Mouse (Mus musculus) pancreas, adult 10 weeks (tissue): ENCODE measurements around the gene Tspear. TPM values are rescaled to one million over a fixed set of nuclear protein-coding genes. Genes with fewer than 3 reads are reported as not detected.

Experiments
- polyA plus RNA-seq: library from polyadenylated mRNA; stranded (reverse); fragments of 350-450 nt; fragmentation: Illumina TruSeq; extraction: RNeasy Lipid Tissue Mini Kit (QIAGEN cat#74804); gene quantifications from one replicate; pipeline ENCODE4 v1.2.3, GENCODE M21; 2015; ENCODE audit warnings: low read depth, low replicate concordance; ENCODE audit not compliant: insufficient read depth

Gene Tspear
- polyA plus RNA-seq, 1 experiment from 2014 or later = not detected

DNA sequence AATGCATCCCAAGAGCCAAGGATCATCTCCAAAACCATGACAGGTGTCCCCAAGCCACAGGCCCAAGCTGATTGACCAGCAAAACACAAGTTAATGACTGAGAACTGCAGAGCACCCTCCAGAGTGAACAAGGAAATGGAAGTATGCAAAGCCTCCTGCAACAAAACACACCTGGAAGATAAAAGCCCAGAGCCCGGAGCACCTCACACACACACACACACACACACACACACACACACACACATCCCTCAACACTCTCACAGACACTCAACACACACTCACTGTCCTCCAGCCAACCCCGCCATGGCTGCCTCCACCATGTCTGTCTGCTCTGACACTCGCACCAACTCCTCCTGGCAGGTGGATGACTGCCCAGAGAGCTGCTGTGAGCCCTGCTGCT, 160.1 kb downstream of the Tspear start, which contains the start of gene Gm36176:
TSS of gene Gm36176 (plus strand) at position 301 of the 400 bp plus-strand sequence.

GRCm38 (mm10) chr10:77852559-77852958, 166.2 kb downstream of the Tspear start, which contains the start of gene Gm10318:
Gene Gm10318 (plus strand): TSS chr10:77852859.

DNA sequence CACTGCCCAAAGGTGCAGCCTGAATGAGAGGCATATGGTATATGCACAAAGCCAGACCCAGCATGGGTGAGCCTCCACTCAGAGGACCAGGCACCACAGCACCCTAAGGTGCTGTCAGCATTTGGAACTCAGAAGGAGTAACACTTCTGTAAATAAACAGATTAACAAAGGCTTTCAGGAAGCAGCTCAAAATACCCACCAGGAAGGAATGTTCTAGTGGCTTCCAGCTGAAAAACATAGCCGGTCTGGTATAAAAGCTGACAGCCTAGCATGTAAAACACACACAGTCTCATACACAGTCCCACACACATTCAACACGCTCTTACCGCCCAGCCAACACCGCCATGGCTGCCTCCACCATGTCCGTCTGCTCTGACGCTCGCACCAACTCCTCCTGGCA, 175.3 kb downstream of the Tspear start, which contains the start of gene Gm3285:
TSS of gene Gm3285 (plus strand) at position 301 of the 400 bp plus-strand sequence.

GRCm38 (mm10) chr10:77902211-77902893, 216.0 kb downstream of the Tspear start, which contains the start of gene Lrrc3:
Gene Lrrc3 (minus strand): TSS chr10:77902536.

Other genes starting within 250 kb of the Tspear start
- gene Fam207a, start 170.8 kb upstream of the Tspear start, polyA plus RNA-seq = 5.0 TPM
- gene Itgb2, start 156.3 kb upstream of the Tspear start, polyA plus RNA-seq = 2.8 TPM
- 43.2 TPM for gene Pttg1ip, start 104.8 kb upstream of the Tspear start, polyA plus RNA-seq
- gene Sumo3, start 80.5 kb upstream of the Tspear start, polyA plus RNA-seq = 25.0 TPM
- gene Gm49325, start 80.4 kb upstream of the Tspear start, polyA plus RNA-seq = not detected
- gene Ube2g2, start 64.3 kb upstream of the Tspear start, polyA plus RNA-seq = 14.4 TPM
- not detected for gene Gm19402, start 4.2 kb downstream of the Tspear start, polyA plus RNA-seq
- not detected for gene Gm9508, start 10.7 kb downstream of the Tspear start, polyA plus RNA-seq
- gene Gm10272, start 20.1 kb downstream of the Tspear start, polyA plus RNA-seq = not detected
- gene Gm10024, start 24.9 kb downstream of the Tspear start, polyA plus RNA-seq = not detected
- not detected for gene Gm10142, start 29.2 kb downstream of the Tspear start, polyA plus RNA-seq
- gene Krtap12-1, start 34.0 kb downstream of the Tspear start, polyA plus RNA-seq = not detected
- not detected for gene Gm10100, start 39.9 kb downstream of the Tspear start, polyA plus RNA-seq
- gene Gm18596, start 56.1 kb downstream of the Tspear start, polyA plus RNA-seq = not detected
- gene Gm9736, start 64.8 kb downstream of the Tspear start, polyA plus RNA-seq = not detected
- gene Gm3233, start 73.1 kb downstream of the Tspear start, polyA plus RNA-seq = not detected
- not detected for gene Gm3238, start 84.8 kb downstream of the Tspear start, polyA plus RNA-seq
- gene Gm7138, start 90.4 kb downstream of the Tspear start, polyA plus RNA-seq = not detected
- gene Gm3250, start 96.0 kb downstream of the Tspear start, polyA plus RNA-seq = not detected
- not detected for gene Gm7137, start 101.6 kb downstream of the Tspear start, polyA plus RNA-seq
- not detected for gene Gm9639, start 108.5 kb downstream of the Tspear start, polyA plus RNA-seq
- not detected for gene Gm19668, start 112.6 kb downstream of the Tspear start, polyA plus RNA-seq
- not detected for gene Gm9507, start 125.3 kb downstream of the Tspear start, polyA plus RNA-seq
- gene Gm2696, start 128.1 kb downstream of the Tspear start, polyA plus RNA-seq = not detected
- gene Krtap10-4, start 140.5 kb downstream of the Tspear start, polyA plus RNA-seq = not detected
- gene Krtap10-10, start 149.4 kb downstream of the Tspear start, polyA plus RNA-seq = not detected
- not detected for gene Gm36176, start 160.2 kb downstream of the Tspear start, polyA plus RNA-seq
- gene Gm10318, start 166.3 kb downstream of the Tspear start, polyA plus RNA-seq = not detected
- not detected for gene Gm3285, start 175.4 kb downstream of the Tspear start, polyA plus RNA-seq
- 0.48 TPM for gene Lrrc3, start 216.0 kb downstream of the Tspear start, polyA plus RNA-seq